Comparison of ENCODE assay signal across 28 mouse cellular contexts in the genomic region with DNA sequence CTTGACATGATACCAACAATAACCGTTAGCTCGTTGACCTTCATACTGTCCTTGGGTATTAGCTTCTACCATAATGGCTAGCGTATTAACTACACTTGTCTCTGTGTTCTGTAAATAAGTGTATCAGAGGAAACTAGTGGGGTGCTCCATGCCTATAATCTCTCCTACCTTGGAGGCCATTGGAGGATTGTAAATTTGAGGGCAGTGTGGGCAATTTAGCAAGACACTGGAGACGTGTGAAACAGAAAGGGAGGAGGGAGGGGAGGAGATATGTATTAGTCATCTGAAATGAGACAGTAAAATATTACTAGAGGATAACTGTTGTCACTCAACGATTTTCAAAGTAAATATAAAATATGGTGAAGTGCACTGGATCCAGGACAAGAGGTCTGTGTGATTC. TPM values are rescaled to one million over a fixed set of nuclear protein-coding genes. Genes with fewer than 3 reads are reported as not detected.
DNase-seq lines count a peak whose midpoint lies in the region; ATAC-seq lines count a peak whose summit lies in the region.
"Had no signal": no experiment of that assay in that cellular context is flagged by ENCODE, and none has a peak within 500 bp of the region (broad histone marks: within the 10 kb centered on the region; RNA-seq: fewer than 3 reads in every experiment).

No protein-coding gene starts in this region.

- no peaks in the 10 kb centered on the region for H3K27me3 ChIP-seq in heart, embryonic 12.5 days (replicated peaks)
- H3K27me3 ChIP-seq in midbrain, embryonic 13.5 days: no peaks in the 10 kb centered on the region
- H3K27me3 ChIP-seq in midbrain, embryonic 15.5 days (replicated peaks): no peaks in the 10 kb centered on the region
- H3K27me3 ChIP-seq: embryonic facial prominence, embryonic 13.5 days; heart, embryonic 13.5 days had no signal

- no peaks in the 10 kb centered on the region for H3K36me3 ChIP-seq in heart, embryonic 12.5 days
- no peaks in the 10 kb centered on the region for H3K36me3 ChIP-seq in midbrain, embryonic 13.5 days
- no peaks in the 10 kb centered on the region for H3K36me3 ChIP-seq in midbrain, embryonic 15.5 days (replicated peaks)
- H3K36me3 ChIP-seq: embryonic facial prominence, embryonic 10.5 days; embryonic facial prominence, embryonic 13.5 days; forebrain, embryonic 10.5 days; heart, embryonic 13.5 days had no signal

- no peaks in the 10 kb centered on the region for H3K9me3 ChIP-seq in heart, embryonic 12.5 days (replicated peaks)
- no peaks in the 10 kb centered on the region for H3K9me3 ChIP-seq in midbrain, embryonic 13.5 days
- no peaks in the 10 kb centered on the region for H3K9me3 ChIP-seq in midbrain, embryonic 15.5 days
- H3K9me3 ChIP-seq: embryonic facial prominence, embryonic 10.5 days; embryonic facial prominence, embryonic 13.5 days; forebrain, embryonic 10.5 days; heart, embryonic 13.5 days had no signal

- no peak overlapping the region for H3K4me2 ChIP-seq in heart, embryonic 12.5 days
- H3K4me2 ChIP-seq in midbrain, embryonic 13.5 days (replicated peaks): no peak overlapping the region
- no peak overlapping the region for H3K4me2 ChIP-seq in midbrain, embryonic 15.5 days
- H3K4me2 ChIP-seq: embryonic facial prominence, embryonic 13.5 days; heart, embryonic 13.5 days; hindbrain, embryonic 14.5 days had no signal

- ATAC-seq in heart, embryonic 12.5 days (ENCODE audit: insufficient number of reproducible peaks, low FRiP score): no peak
- no peak for ATAC-seq in midbrain, embryonic 13.5 days
- no peak for ATAC-seq in midbrain, embryonic 15.5 days (replicated peaks)
- ATAC-seq: CD4-positive, CD25-positive, alpha-beta regulatory T cell, adult 4 months; hindbrain, postnatal 0 days; inflammation-experienced regulatory T-cells, adult 6 months; intestine, embryonic 16.5 days had no signal

- no peak overlapping the region for H3K4me3 ChIP-seq in heart, embryonic 12.5 days
- H3K4me3 ChIP-seq in midbrain, embryonic 13.5 days (replicated peaks): no peak overlapping the region
- no peak overlapping the region for H3K4me3 ChIP-seq in midbrain, embryonic 15.5 days
- H3K4me3 ChIP-seq: embryonic facial prominence, embryonic 10.5 days; embryonic facial prominence, embryonic 13.5 days; forebrain, embryonic 10.5 days; gastrocnemius, adult 2 months; heart, embryonic 13.5 days had no signal

- no peak overlapping the region for H3K9ac ChIP-seq in heart, embryonic 12.5 days
- H3K9ac ChIP-seq in midbrain, embryonic 13.5 days (replicated peaks): no peak overlapping the region
- no peak overlapping the region for H3K9ac ChIP-seq in midbrain, embryonic 15.5 days
- H3K9ac ChIP-seq: embryonic facial prominence, embryonic 13.5 days; forebrain, postnatal 0 days; heart, embryonic 13.5 days; hindbrain, embryonic 14.5 days had no signal

- 80% methylated on average over 5 of the region's 5 CpGs for WGBS in heart, embryonic 12.5 days
- WGBS in midbrain, embryonic 13.5 days: 79% methylated on average over 5 of the region's 5 CpGs
- WGBS in midbrain, embryonic 15.5 days: 70% methylated on average over 5 of the region's 5 CpGs

- DNase-seq in adrenal gland, postnatal 14 days: peak; percentile 16
- DNase-seq in adrenal gland, adult 18-20 months (ENCODE audit: low spot score in 2 of 2): no peak
- DNase-seq in heart, adult 11 months: peak; percentile 15
- DNase-seq: adrenal gland, postnatal 10 days; cerebellum, adult 11-12 months; cerebellum, adult 8-10 months; cerebellum, postnatal 10 days; cerebellum, postnatal 36 days; embryo, embryonic 11 days; forebrain, postnatal 0 days; gastrocnemius, adult 2 months; gastrocnemius, postnatal 14 days; heart, adult 18-20 months; heart, postnatal 14 days; heart, postnatal 4 days; kidney, adult 18-20 months had no signal

- no peak overlapping the region for H3K27ac ChIP-seq in heart, embryonic 12.5 days (ENCODE audit: poor library complexity, severe bottlenecking)
- H3K27ac ChIP-seq in midbrain, embryonic 13.5 days: peak overlapping the region; percentile 68; the same call in 1 of the 2 replicates
- H3K27ac ChIP-seq in midbrain, embryonic 15.5 days: no peak overlapping the region
- H3K27ac ChIP-seq: embryonic facial prominence, embryonic 10.5 days; embryonic facial prominence, embryonic 13.5 days; forebrain, embryonic 10.5 days; gastrocnemius, adult 2 months; heart, embryonic 13.5 days; hindbrain, embryonic 14.5 days; hindbrain, postnatal 0 days had no signal

- peaks cover 11% of the 10 kb centered on the region for H3K4me1 ChIP-seq in heart, embryonic 12.5 days (replicated peaks)
- H3K4me1 ChIP-seq in midbrain, embryonic 13.5 days (replicated peaks): peaks cover 28% of the 10 kb centered on the region
- H3K4me1 ChIP-seq in midbrain, embryonic 15.5 days: peaks cover 13% of the 10 kb centered on the region; the same call in 1 of the 2 replicates

RNA-seq across cellular contexts. Expression of gene Pdss2, which starts 54.2 kb away (rescaled TPM):
- 16.6 and 17.2 TPM in 2 replicates for total RNA-seq in adrenal gland, postnatal 14 days (2021)
- total RNA-seq in adrenal gland, adult 18-20 months (2021): 10 to 100 TPM; 17.9 to 20.5 TPM
- polyA plus RNA-seq in heart, embryonic 12.5 days (2016; fragmentation: Nextera tagmentation; extraction: Ambion mirVana): 12.2 and 12.3 TPM in 2 replicates
- 17.8 TPM in 2 replicates for polyA plus RNA-seq in midbrain, embryonic 13.5 days (2015; fragmentation: Nextera tagmentation; extraction: Ambion mirVana)
- 17.4 and 17.6 TPM in 2 replicates for polyA plus RNA-seq in midbrain, embryonic 15.5 days (2015; fragmentation: Nextera tagmentation; extraction: Ambion mirVana)

Comparison
In these comparisons a context has a peak if more than half of its experiments do, and no peak if none do; other contexts are left out.
1. DNase-seq: peak in adrenal gland, postnatal 14 days (single experiment) and heart, adult 11 months (single experiment); none in adrenal gland, adult 18-20 months (0 of 2).